Mouse (Mus musculus): ENCODE measurements around the gene Gm7073. TPM values are rescaled to one million over a fixed set of nuclear protein-coding genes. Genes with fewer than 3 reads are reported as not detected.

Gm7073 gene
- polyA plus RNA-seq, 1 experiment from 2014 or later: not detected

- Histone ChIP-seq H3K9me3 (ENCODE audit: control insufficient read depth, low read length) (peaks cover 2% of the 10 kb centered on the region; the same call in 1 of the 2 replicates), H3K4me1 (ENCODE audit: control insufficient read depth, insufficient read depth, low read depth, low read length) (peaks cover 3% of the 10 kb centered on the region; the same call in 1 of the 2 replicates), H3K4me2 (ENCODE audit: low read length) (peak overlapping the region; percentile 54), H3K4me3 (ENCODE audit: low read length) (peak overlapping the region; percentile 70), H3K27ac (ENCODE audit: low read depth, low read length) (peak overlapping the region; percentile 92; the same call in 1 of the 2 replicates), H3K9ac (ENCODE audit: low read depth, low read length) (peak overlapping the region; percentile 83), H3K27me3 (replicated peaks; ENCODE audit: control insufficient read depth, insufficient read depth, low read length) (no peaks in the 10 kb centered on the region), H3K36me3 (ENCODE audit: control insufficient read depth, insufficient read depth, low read length) (no peaks in the 10 kb centered on the region)
- ATAC-seq: peak; percentile 12
- WGBS: 18% methylated on average over 37 of the region's 46 CpGs
Observed at GRCm38 (mm10) chrX:60403062-60403763, 135.8 kb downstream of the Gm7073 start.

GRCm38 (mm10) chrX:60394292-60394691 lies 144.8 kb downstream of the Gm7073 start:
- Histone ChIP-seq H3K4me1 (ENCODE audit: control insufficient read depth, insufficient read depth, low read depth, low read length) (no peaks in the 10 kb centered on the region), H3K27me3 (replicated peaks; ENCODE audit: control insufficient read depth, insufficient read depth, low read length) (no peaks in the 10 kb centered on the region), H3K27ac (ENCODE audit: low read depth, low read length) (no peak overlapping the region), H3K4me3 (ENCODE audit: low read length) (no peak overlapping the region), H3K4me2 (ENCODE audit: low read length) (no peak overlapping the region), H3K36me3 (ENCODE audit: control insufficient read depth, insufficient read depth, low read length) (no peaks in the 10 kb centered on the region), H3K9me3 (ENCODE audit: control insufficient read depth, low read length) (no peaks in the 10 kb centered on the region), H3K9ac (ENCODE audit: low read depth, low read length) (no peak overlapping the region)
- ATAC-seq: no peak
- WGBS: 60% methylated on average over 4 of the region's 4 CpGs

- Histone ChIP-seq H3K4me2 (ENCODE audit: low read length) (no peak overlapping the region), H3K27ac (ENCODE audit: low read depth, low read length) (no peak overlapping the region), H3K4me1 (ENCODE audit: control insufficient read depth, insufficient read depth, low read depth, low read length) (no peaks in the 10 kb centered on the region), H3K4me3 (ENCODE audit: low read length) (no peak overlapping the region), H3K9ac (ENCODE audit: low read depth, low read length) (no peak overlapping the region), H3K27me3 (replicated peaks; ENCODE audit: control insufficient read depth, insufficient read depth, low read length) (no peaks in the 10 kb centered on the region), H3K9me3 (ENCODE audit: control insufficient read depth, low read length) (no peaks in the 10 kb centered on the region), H3K36me3 (ENCODE audit: control insufficient read depth, insufficient read depth, low read length) (no peaks in the 10 kb centered on the region)
- no peak for ATAC-seq
- 96% methylated on average over 1 of the region's 1 CpGs for WGBS
Observed at GRCm38 (mm10) chrX:60386852-60387251, 152.2 kb downstream of the Gm7073 start.

MicroRNA genes within 50 kb of the gene (microRNA counts, 519-probe panel; counts per million panel counts)
- microRNA mmu-miR-505: 2,078 counts per million, percentile 35 among the panel's probes with 10 or more counts

Small RNA genes lying within 50 kb of the gene (microRNA-seq; reads per million reads assigned to microRNA genes)
- gene Mir505: 174 reads per million, percentile 55 among the genes with 10 or more reads in this experiment

Other genes with a start within 250 kb of the Gm7073 start
- gene Atp11c, start 53.4 kb upstream of the Gm7073 start, polyA plus RNA-seq (2015; fragmentation: Nextera tagmentation; extraction: Ambion mirVana): 9.2 and 9.7 TPM in 2 replicates

All from hindbrain, embryonic 16.5 days (tissue).